Mouse (Mus musculus): ENCODE measurements at regions not wholly inside any gene's neighbourhood (a gene's known extent, or its start where the extent isn't known, plus 50 kb on each side); places are given as distances from the start of the nearest gene placed in this dataset.

- TF ChIP-seq BHLHE40 (IDR thresholded peaks at IDR 0.05; ENCODE audit: borderline replicate concordance, low read depth, low read length) = no peak
- TF ChIP-seq ZMIZ1 (IDR thresholded peaks at IDR 0.05; ENCODE audit: low read depth, low read length) = no peak
- no peak for TF ChIP-seq ELF1 (IDR thresholded peaks at IDR 0.05; ENCODE audit: low read depth, low read length)
- no peak for TF ChIP-seq CTCF (IDR thresholded peaks at IDR 0.05 in 2 of 3, conservative IDR thresholded peaks at IDR 0.05 in 1 of 3; ENCODE audit: control insufficient read depth in 1 of 3, insufficient read depth in 1 of 3, low read depth in 2 of 3, low read length in 3 of 3, poor library complexity in 1 of 3, severe bottlenecking in 1 of 3)
- no peak for TF ChIP-seq MYB (IDR thresholded peaks at IDR 0.05; ENCODE audit: low read depth, low read length)
- TF ChIP-seq POLR2AphosphoS2 (IDR thresholded peaks at IDR 0.05; ENCODE audit: low read length) = no peak
- TF ChIP-seq RAD21 (IDR thresholded peaks at IDR 0.05; ENCODE audit: low read depth, low read length) = no peak
- TF ChIP-seq MEF2A (IDR thresholded peaks at IDR 0.05; ENCODE audit: extremely low read depth, insufficient replicate concordance, low read depth, low read length, poor library complexity, severe bottlenecking) = no peak
- no peak for TF ChIP-seq MAZ (IDR thresholded peaks at IDR 0.05; ENCODE audit: low read depth, low read length)
- peak; percentile 48; the same call in 1 of the 2 replicates for TF ChIP-seq RCOR1 (IDR thresholded peaks at IDR 0.05; ENCODE audit: low read depth, low read length)
- TF ChIP-seq KAT2A (conservative IDR thresholded peaks at IDR 0.05; ENCODE audit: low read depth, low read length) = no peak
- TF ChIP-seq ETS1 (IDR thresholded peaks at IDR 0.05; ENCODE audit: low read depth, low read length) = peak; percentile 65
- TF ChIP-seq CHD1 (IDR thresholded peaks at IDR 0.05; ENCODE audit: low read depth, low read length) = no peak
- no peak for TF ChIP-seq E2F4 (IDR thresholded peaks at IDR 0.05; ENCODE audit: borderline replicate concordance, low read depth, low read length)
- TF ChIP-seq MXI1 (IDR thresholded peaks at IDR 0.05; ENCODE audit: low read depth, low read length) = no peak
- TF ChIP-seq MAX (IDR thresholded peaks at IDR 0.05; ENCODE audit: low read length) = no peak
- no peak for TF ChIP-seq CHD2 (IDR thresholded peaks at IDR 0.05; ENCODE audit: low read length)
- no peak for TF ChIP-seq TBP (IDR thresholded peaks at IDR 0.05; ENCODE audit: low read depth, low read length)
- no peak for TF ChIP-seq NELFE (IDR thresholded peaks at IDR 0.05; ENCODE audit: low read depth, low read length)
These were observed 71.4 kb upstream of the Edil3 start (continued) for GRCm38 (mm10) chr13:88749916-88750315.

All from MEL (cell line).